Mouse (Mus musculus) stomach, embryonic 15.5 days (tissue): ENCODE data around the gene Zbtb16. TPM values are rescaled to one million over a fixed set of nuclear protein-coding genes. Genes with fewer than 3 reads are reported as not detected.
A peak's percentile ranks its signal among the peaks of the same experiment; 100 is the strongest.

Source experiments
- ATAC-seq: fragments of 200-750 bp; cut with Nextera tagmentation; 2 replicates; pipeline ENCODE4 v1.8.0; 2017; ENCODE audit warnings: low read depth, moderate number of reproducible peaks, moderate TSS enrichment; ENCODE audit not compliant: insufficient read depth, low FRiP score
- H3K27ac ChIP-seq: fragments of 300-500 bp; sonication (generic); 2 replicates; pipeline ENCODE4 v1.5.1; 2015; ENCODE audit warnings: mild to moderate bottlenecking, inconsistent platforms
- H3K27me3 ChIP-seq: fragments of 300-500 bp; sonication (generic); replicated peaks from 2 replicates; pipeline ENCODE4 v1.6.1; 2015; ENCODE audit warnings: inconsistent platforms
- H3K36me3 ChIP-seq: fragments of 300-500 bp; sonication (generic); 2 replicates; pipeline ENCODE4 v1.6.1; 2015; ENCODE audit warnings: inconsistent platforms
- H3K4me1 ChIP-seq: fragments of 300-500 bp; sonication (generic); 2 replicates; pipeline ENCODE4 v1.6.1; 2015; ENCODE audit warnings: inconsistent platforms
- H3K4me2 ChIP-seq: fragments of 300-500 bp; sonication (generic); 2 replicates; pipeline ENCODE4 v1.6.1; 2015; ENCODE audit warnings: mild to moderate bottlenecking, inconsistent platforms
- H3K4me3 ChIP-seq: fragments of 300-500 bp; sonication (generic); replicated peaks from 2 replicates; pipeline ENCODE4 v1.5.1; 2015; ENCODE audit warnings: inconsistent platforms
- H3K9ac ChIP-seq: fragments of 300-500 bp; sonication (generic); 2 replicates; pipeline ENCODE4 v1.6.1; 2015; ENCODE audit warnings: inconsistent platforms
- H3K9me3 ChIP-seq: fragments of 300-500 bp; sonication (generic); 2 replicates; pipeline ENCODE4 v1.6.1; 2016; ENCODE audit warnings: inconsistent platforms
- WGBS: fragments of 180-500 bp; shearing (Covaris S2); methylation state at CpG from one replicate; pipeline ENCODE4 v1.1.7; 2015; 5-methylcytosine and 5-hydroxymethylcytosine counted together
- polyA plus RNA-seq: library from polyadenylated mRNA; unstranded; fragments of >200 nt; fragmentation: Nextera tagmentation; extraction: Ambion mirVana; gene quantifications from 2 replicates; pipeline ENCODE4 v1.2.1, GENCODE M21; 2015

Gene Zbtb16
- polyA plus RNA-seq, 1 experiment from 2014 or later: 3.9 TPM

- Histone ChIP-seq H3K9ac (no peak overlapping the region), H3K4me3 (no peak overlapping the region), H3K36me3 (no peaks in the 10 kb centered on the region), H3K9me3 (no peaks in the 10 kb centered on the region), H3K27me3 (no peaks in the 10 kb centered on the region), H3K4me2 (no peak overlapping the region), H3K4me1 (peaks cover 4% of the 10 kb centered on the region; the same call in 1 of the 2 replicates), H3K27ac (no peak overlapping the region)
- no peak for ATAC-seq
- WGBS: 81% methylated on average over 12 of the region's 12 CpGs
Observed at GRCm38 (mm10) chr9:48814881-48815495, 21.0 kb downstream of the Zbtb16 start.

GRCm38 (mm10) chr9:48813960-48814880 lies 21.8 kb downstream of the Zbtb16 start:
- H3K4me1 ChIP-seq: no peaks in the 10 kb centered on the region
- H3K9me3 ChIP-seq: no peaks in the 10 kb centered on the region
- WGBS: 52% methylated on average over 19 of the region's 19 CpGs
- H3K27ac ChIP-seq: no peak overlapping the region
- no peaks in the 10 kb centered on the region for H3K36me3 ChIP-seq
- no peak overlapping the region for H3K4me2 ChIP-seq
- H3K4me3 ChIP-seq: no peak overlapping the region
- H3K9ac ChIP-seq: no peak overlapping the region
- ATAC-seq: peak; percentile 54; the same call in 1 of the 2 replicates
- H3K27me3 ChIP-seq: 0 out of 2 replicates have a peak, but pooled peaks cover 3% of the 10 kb centered on the region

GRCm38 (mm10) chr9:48812352-48812751 lies 23.7 kb downstream of the Zbtb16 start:
- Histone ChIP-seq H3K36me3 (no peaks in the 10 kb centered on the region), H3K4me2 (no peak overlapping the region), H3K27ac (no peak overlapping the region), H3K9me3 (no peaks in the 10 kb centered on the region), H3K9ac (no peak overlapping the region), H3K27me3 (0 out of 2 replicates have a peak, but pooled peaks cover 3% of the 10 kb centered on the region), H3K4me3 (no peak overlapping the region), H3K4me1 (no peaks in the 10 kb centered on the region)
- 89% methylated on average over 6 of the region's 6 CpGs for WGBS
- ATAC-seq: no peak

- WGBS: 52% methylated on average over 6 of the region's 6 CpGs
- ATAC-seq: no peak
- Histone ChIP-seq H3K27ac (no peak overlapping the region), H3K4me3 (no peak overlapping the region), H3K27me3 (0 out of 2 replicates have a peak, but pooled peaks cover 3% of the 10 kb centered on the region), H3K4me2 (no peak overlapping the region), H3K9me3 (no peaks in the 10 kb centered on the region), H3K4me1 (0 out of 2 replicates have a peak, but pooled peaks cover 4% of the 10 kb centered on the region), H3K9ac (no peak overlapping the region), H3K36me3 (no peaks in the 10 kb centered on the region)
Observed at GRCm38 (mm10) chr9:48806591-48806990, 29.4 kb downstream of the Zbtb16 start.

- Histone ChIP-seq H3K9me3 (no peaks in the 10 kb centered on the region), H3K9ac (no peak overlapping the region), H3K27ac (no peak overlapping the region), H3K4me3 (no peak overlapping the region), H3K36me3 (no peaks in the 10 kb centered on the region), H3K4me1 (0 out of 2 replicates have a peak, but pooled peaks cover 4% of the 10 kb centered on the region), H3K27me3 (0 out of 2 replicates have a peak, but pooled peaks cover 3% of the 10 kb centered on the region), H3K4me2 (no peak overlapping the region)
- no peak for ATAC-seq
- 83% methylated on average over 8 of the region's 8 CpGs for WGBS
Observed at GRCm38 (mm10) chr9:48805850-48806249, 30.2 kb downstream of the Zbtb16 start.

- Histone ChIP-seq H3K9me3 (no peaks in the 10 kb centered on the region), H3K9ac (no peak overlapping the region), H3K4me3 (no peak overlapping the region), H3K4me2 (no peak overlapping the region), H3K36me3 (no peaks in the 10 kb centered on the region), H3K27ac (no peak overlapping the region), H3K27me3 (no peaks in the 10 kb centered on the region), H3K4me1 (0 out of 2 replicates have a peak, but pooled peaks cover 4% of the 10 kb centered on the region)
- 65% methylated on average over 6 of the region's 6 CpGs for WGBS
- no peak for ATAC-seq
Observed at GRCm38 (mm10) chr9:48804509-48804908, 31.5 kb downstream of the Zbtb16 start.

GRCm38 (mm10) chr9:48803460-48804240 lies 32.4 kb downstream of the Zbtb16 start:
- Histone ChIP-seq H3K27ac (no peak overlapping the region), H3K36me3 (no peaks in the 10 kb centered on the region), H3K9me3 (no peaks in the 10 kb centered on the region), H3K4me3 (no peak overlapping the region), H3K4me2 (no peak overlapping the region), H3K4me1 (0 out of 2 replicates have a peak, but pooled peaks cover 4% of the 10 kb centered on the region), H3K9ac (no peak overlapping the region), H3K27me3 (no peaks in the 10 kb centered on the region)
- WGBS: 91% methylated on average over 27 of the region's 27 CpGs
- no peak for ATAC-seq

GRCm38 (mm10) chr9:48802374-48802773 lies 33.6 kb downstream of the Zbtb16 start:
- Histone ChIP-seq H3K9me3 (no peaks in the 10 kb centered on the region), H3K27ac (no peak overlapping the region), H3K4me2 (no peak overlapping the region), H3K9ac (no peak overlapping the region), H3K27me3 (0 out of 2 replicates have a peak, but pooled peaks cover 3% of the 10 kb centered on the region), H3K36me3 (no peaks in the 10 kb centered on the region), H3K4me1 (0 out of 2 replicates have a peak, but pooled peaks cover 4% of the 10 kb centered on the region), H3K4me3 (no peak overlapping the region)
- WGBS: 58% methylated on average over 5 of the region's 5 CpGs
- no peak for ATAC-seq

GRCm38 (mm10) chr9:48801322-48801721 lies 34.7 kb downstream of the Zbtb16 start:
- no peak overlapping the region for H3K27ac ChIP-seq
- no peak for ATAC-seq
- 0 out of 2 replicates have a peak, but pooled peaks cover 4% of the 10 kb centered on the region for H3K27me3 ChIP-seq
- no peaks in the 10 kb centered on the region for H3K36me3 ChIP-seq
- H3K4me2 ChIP-seq: no peak overlapping the region
- H3K9ac ChIP-seq: no peak overlapping the region
- H3K9me3 ChIP-seq: no peaks in the 10 kb centered on the region
- H3K4me3 ChIP-seq: no peak overlapping the region
- H3K4me1 ChIP-seq: peaks cover 4% of the 10 kb centered on the region; the same call in 1 of the 2 replicates
- WGBS: 79% methylated on average over 5 of the region's 5 CpGs

GRCm38 (mm10) chr9:48800627-48801026 lies 35.4 kb downstream of the Zbtb16 start:
- no peak for ATAC-seq

GRCm38 (mm10) chr9:48798044-48798443 lies 38.0 kb downstream of the Zbtb16 start:
- no peak overlapping the region for H3K9ac ChIP-seq
- H3K36me3 ChIP-seq: no peaks in the 10 kb centered on the region
- H3K27ac ChIP-seq: no peak overlapping the region
- no peak overlapping the region for H3K4me2 ChIP-seq
- no peaks in the 10 kb centered on the region for H3K9me3 ChIP-seq
- 84% methylated on average over 6 of the region's 6 CpGs for WGBS
- H3K4me3 ChIP-seq: no peak overlapping the region
- 0 out of 2 replicates have a peak, but pooled peaks cover 4% of the 10 kb centered on the region for H3K27me3 ChIP-seq
- ATAC-seq: no peak
- H3K4me1 ChIP-seq: peaks cover 8% of the 10 kb centered on the region; the same call in 1 of the 2 replicates

More at GRCm38 (mm10) chr9:48800627-48801026, 35.4 kb downstream of the Zbtb16 start:
- Histone ChIP-seq H3K9ac (no peak overlapping the region), H3K4me3 (no peak overlapping the region), H3K4me2 (no peak overlapping the region), H3K27ac (no peak overlapping the region), H3K36me3 (no peaks in the 10 kb centered on the region), H3K27me3 (0 out of 2 replicates have a peak, but pooled peaks cover 4% of the 10 kb centered on the region), H3K9me3 (no peaks in the 10 kb centered on the region), H3K4me1 (peaks cover 3% of the 10 kb centered on the region; the same call in 1 of the 2 replicates)
- WGBS: 52% methylated on average over 8 of the region's 8 CpGs
